Mouse (Mus musculus): ENCODE measurements around the gene Tom1l2. TPM values are rescaled to one million over a fixed set of nuclear protein-coding genes. Genes with fewer than 3 reads are reported as not detected.

The Tom1l2 gene
- polyA plus RNA-seq, 1 experiment from 2014 or later: 54.5 TPM

- no peak overlapping the region for H3K4me3 ChIP-seq
- peak overlapping the region; percentile 92; the same call in 1 of the 2 replicates for H3K27ac ChIP-seq
- H3K9me3 ChIP-seq: no peaks in the 10 kb centered on the region
- 88% methylated on average over 11 of the region's 12 CpGs for WGBS
- peaks cover 82% of the 10 kb centered on the region for H3K4me1 ChIP-seq (replicated peaks)
- H3K9ac ChIP-seq: no peak overlapping the region
- H3K4me2 ChIP-seq: no peak overlapping the region
- no peak for ATAC-seq (ENCODE audit: low FRiP score)
- peaks cover 71% of the 10 kb centered on the region for H3K36me3 ChIP-seq
- no peaks in the 10 kb centered on the region for H3K27me3 ChIP-seq
Measured at GRCm38 (mm10) chr11:60205026-60205425, 147.7 kb downstream of the Tom1l2 start.

- peaks cover 65% of the 10 kb centered on the region for H3K4me1 ChIP-seq (replicated peaks)
- WGBS: 78% methylated on average over 26 of the region's 26 CpGs
- no peak overlapping the region for H3K4me2 ChIP-seq
- H3K27me3 ChIP-seq: no peaks in the 10 kb centered on the region
- no peak overlapping the region for H3K4me3 ChIP-seq
- peaks cover 83% of the 10 kb centered on the region for H3K36me3 ChIP-seq
- H3K9me3 ChIP-seq: no peaks in the 10 kb centered on the region
- peak overlapping the region; percentile 92 for H3K27ac ChIP-seq
- H3K9ac ChIP-seq: peak overlapping the region; percentile 59
- no peak for ATAC-seq (ENCODE audit: low FRiP score)
Measured at GRCm38 (mm10) chr11:60202710-60203638, 149.7 kb downstream of the Tom1l2 start.

- 91% methylated on average over 11 of the region's 11 CpGs for WGBS
- ATAC-seq (ENCODE audit: low FRiP score): no peak
- Histone ChIP-seq H3K27me3 (no peaks in the 10 kb centered on the region), H3K9me3 (no peaks in the 10 kb centered on the region), H3K27ac (peak overlapping the region; percentile 92), H3K36me3 (peaks cover 89% of the 10 kb centered on the region), H3K4me1 (replicated peaks) (peaks cover 40% of the 10 kb centered on the region), H3K4me3 (no peak overlapping the region), H3K9ac (peak overlapping the region; percentile 62), H3K4me2 (no peak overlapping the region)
Measured at GRCm38 (mm10) chr11:60200384-60200783, 152.3 kb downstream of the Tom1l2 start.

- peak overlapping the region; percentile 34 for H3K4me2 ChIP-seq
- H3K9me3 ChIP-seq: peaks cover 3% of the 10 kb centered on the region; the same call in 1 of the 2 replicates
- peaks cover 89% of the 10 kb centered on the region for H3K36me3 ChIP-seq
- H3K27me3 ChIP-seq: no peaks in the 10 kb centered on the region
- peak overlapping the region; percentile 92 for H3K27ac ChIP-seq
- 7% methylated on average over 18 of the region's 18 CpGs for WGBS
- peaks cover 36% of the 10 kb centered on the region for H3K4me1 ChIP-seq (replicated peaks)
- no peak overlapping the region for H3K4me3 ChIP-seq
- peak; percentile 68 for ATAC-seq (ENCODE audit: low FRiP score)
- H3K9ac ChIP-seq: peak overlapping the region; percentile 62
Measured at GRCm38 (mm10) chr11:60199702-60200184, 153.0 kb downstream of the Tom1l2 start.

- no peak overlapping the region for H3K4me2 ChIP-seq
- H3K4me3 ChIP-seq: no peak overlapping the region
- peaks cover 89% of the 10 kb centered on the region for H3K36me3 ChIP-seq
- H3K27ac ChIP-seq: no peak overlapping the region
- peaks cover 4% of the 10 kb centered on the region; the same call in 1 of the 2 replicates for H3K9me3 ChIP-seq
- 92% methylated on average over 12 of the region's 12 CpGs for WGBS
- H3K4me1 ChIP-seq (replicated peaks): peaks cover 32% of the 10 kb centered on the region
- no peaks in the 10 kb centered on the region for H3K27me3 ChIP-seq
- no peak for ATAC-seq (ENCODE audit: low FRiP score)
- peak overlapping the region; percentile 2; the same call in 1 of the 2 replicates for H3K9ac ChIP-seq
Measured at GRCm38 (mm10) chr11:60198651-60199050, 154.1 kb downstream of the Tom1l2 start.

- peaks cover 31% of the 10 kb centered on the region for H3K4me1 ChIP-seq (replicated peaks)
- H3K36me3 ChIP-seq: peaks cover 90% of the 10 kb centered on the region
- no peak for ATAC-seq (ENCODE audit: low FRiP score)
- H3K4me2 ChIP-seq: no peak overlapping the region
- no peaks in the 10 kb centered on the region for H3K27me3 ChIP-seq
- H3K9ac ChIP-seq: peak overlapping the region; percentile 2; the same call in 1 of the 2 replicates
- WGBS: 77% methylated on average over 24 of the region's 24 CpGs
- H3K4me3 ChIP-seq: no peak overlapping the region
- peak overlapping the region; percentile 64 for H3K27ac ChIP-seq
- H3K9me3 ChIP-seq: peaks cover 4% of the 10 kb centered on the region; the same call in 1 of the 2 replicates
Measured at GRCm38 (mm10) chr11:60197998-60198619, 154.6 kb downstream of the Tom1l2 start.

- Histone ChIP-seq H3K4me3 (no peak overlapping the region), H3K27ac (peak overlapping the region; percentile 45; the same call in 1 of the 2 replicates), H3K4me2 (no peak overlapping the region), H3K9ac (no peak overlapping the region), H3K27me3 (no peaks in the 10 kb centered on the region), H3K4me1 (replicated peaks) (peaks cover 25% of the 10 kb centered on the region), H3K9me3 (peaks cover 4% of the 10 kb centered on the region; the same call in 1 of the 2 replicates), H3K36me3 (peaks cover 90% of the 10 kb centered on the region)
- ATAC-seq (ENCODE audit: low FRiP score): no peak
- 84% methylated on average over 5 of the region's 5 CpGs for whole genome bisulfite sequencing
Measured at GRCm38 (mm10) chr11:60196344-60196743, 156.4 kb downstream of the Tom1l2 start.

GRCm38 (mm10) chr11:60195108-60195507, 157.6 kb downstream of the Tom1l2 start:
- peaks cover 4% of the 10 kb centered on the region; the same call in 1 of the 2 replicates for H3K9me3 ChIP-seq
- H3K9ac ChIP-seq: no peak overlapping the region
- H3K27ac ChIP-seq: no peak overlapping the region
- no peak overlapping the region for H3K4me2 ChIP-seq
- no peak overlapping the region for H3K4me3 ChIP-seq
- no peak for ATAC-seq (ENCODE audit: low FRiP score)
- H3K27me3 ChIP-seq: no peaks in the 10 kb centered on the region
- peaks cover 27% of the 10 kb centered on the region for H3K4me1 ChIP-seq (replicated peaks)
- H3K36me3 ChIP-seq: peaks cover 90% of the 10 kb centered on the region

- Histone ChIP-seq H3K36me3 (peaks cover 98% of the 10 kb centered on the region), H3K27me3 (no peaks in the 10 kb centered on the region), H3K4me1 (replicated peaks) (peaks cover 38% of the 10 kb centered on the region), H3K27ac (peak overlapping the region; percentile 35; the same call in 1 of the 2 replicates), H3K9me3 (peaks cover 4% of the 10 kb centered on the region; the same call in 1 of the 2 replicates), H3K4me3 (no peak overlapping the region), H3K9ac (no peak overlapping the region), H3K4me2 (no peak overlapping the region)
- 0 out of 2 replicates have a peak, but pooled peaks have one; percentile 8 for ATAC-seq (ENCODE audit: low FRiP score)
- WGBS: 60% methylated on average over 4 of the region's 4 CpGs
Measured at GRCm38 (mm10) chr11:60193556-60193955, 159.1 kb downstream of the Tom1l2 start.

GRCm38 (mm10) chr11:60192534-60192933, 160.2 kb downstream of the Tom1l2 start:
- no peak for ATAC-seq (ENCODE audit: low FRiP score)
- 80% methylated on average over 6 of the region's 6 CpGs for WGBS
- Histone ChIP-seq H3K9ac (peak overlapping the region; percentile 29; the same call in 1 of the 2 replicates), H3K27ac (peak overlapping the region; percentile 35), H3K36me3 (peaks cover 98% of the 10 kb centered on the region), H3K4me2 (no peak overlapping the region), H3K9me3 (peaks cover 4% of the 10 kb centered on the region; the same call in 1 of the 2 replicates), H3K27me3 (no peaks in the 10 kb centered on the region), H3K4me1 (replicated peaks) (peaks cover 38% of the 10 kb centered on the region), H3K4me3 (no peak overlapping the region)

- Histone ChIP-seq H3K27ac (peak overlapping the region; percentile 66), H3K4me3 (no peak overlapping the region), H3K4me1 (replicated peaks) (peaks cover 57% of the 10 kb centered on the region), H3K9me3 (peaks cover 4% of the 10 kb centered on the region; the same call in 1 of the 2 replicates), H3K27me3 (no peaks in the 10 kb centered on the region), H3K4me2 (no peak overlapping the region), H3K36me3 (peaks cover 100% of the 10 kb centered on the region), H3K9ac (peak overlapping the region; percentile 24)
- ATAC-seq (ENCODE audit: low FRiP score): no peak
- 87% methylated on average over 17 of the region's 17 CpGs for WGBS
Measured at GRCm38 (mm10) chr11:60190055-60190641, 162.6 kb downstream of the Tom1l2 start.
